Mouse (Mus musculus) CH12.LX (cell line): ENCODE results near the gene Mvb12b. TPM values are rescaled to one million over a fixed set of nuclear protein-coding genes. Genes with fewer than 3 reads are reported as not detected.

Experiments used
- DNase-seq: peaks from one replicate; pipeline ENCODE4 v3.0.0-alpha.2; 2013; ENCODE audit errors: extremely low read depth
- H3K27ac ChIP-seq: 2 replicates; pipeline ENCODE4 v1.5.1; 2012; ENCODE audit warnings: low read depth, mild to moderate bottlenecking, control low read depth, moderate library complexity; ENCODE audit not compliant: insufficient read depth
- H3K27me3 ChIP-seq: replicated peaks from 2 replicates; pipeline ENCODE3; 2012; ENCODE audit warnings: inconsistent platforms
- H3K36me3 ChIP-seq, 2 experiments: replicated peaks in 1 of 2; 2 replicates each; pipeline versions ENCODE3 to v1.6.1; 2012; ENCODE audit warnings: inconsistent platforms in 1 of 2, low read length in 1 of 2, mild to moderate bottlenecking in 1 of 2, mixed read lengths in 1 of 2, moderate library complexity in 1 of 2; ENCODE audit not compliant: control insufficient read depth in 1 of 2, insufficient read depth in 1 of 2
- H3K4me1 ChIP-seq, 2 experiments: 2 replicates each; pipeline ENCODE4 v1.6.1; 2012; ENCODE audit warnings: inconsistent platforms in 1 of 2, moderate library complexity in 1 of 2; ENCODE audit not compliant: insufficient read depth in 2 of 2, control insufficient read depth in 1 of 2
- H3K4me2 ChIP-seq: 2 replicates; pipeline ENCODE4 v1.6.1; 2012; ENCODE audit warnings: low read depth, mild to moderate bottlenecking, control low read depth; ENCODE audit not compliant: poor library complexity, insufficient read depth, severe bottlenecking
- H3K4me3 ChIP-seq, 3 experiments: fragments of 150-350 bp in 1 of 3; sonication (generic) in 1 of 3; replicated peaks in 1 of 3; 2 replicates each; pipeline versions ENCODE3 to v1.5.1; 2011 to 2012; ENCODE audit warnings: low read depth in 2 of 3, low read length in 2 of 3, mild to moderate bottlenecking in 2 of 3, moderate library complexity in 2 of 3, control low read depth in 1 of 3, improper control_type of control experiment in 1 of 3, inconsistent platforms in 1 of 3, mixed read lengths in 1 of 3; ENCODE audit not compliant: poor library complexity in 1 of 3
- H3K79me2 ChIP-seq: replicated peaks from 2 replicates; pipeline ENCODE4 v1.6.1; 2012; ENCODE audit warnings: mild to moderate bottlenecking, moderate library complexity; ENCODE audit not compliant: control insufficient read depth, poor library complexity, insufficient read depth, severe bottlenecking; ENCODE audit errors: extremely low read depth
- H3K9ac ChIP-seq: 2 replicates; pipeline ENCODE4 v1.6.1; 2012; ENCODE audit warnings: low read depth, mild to moderate bottlenecking, control low read depth, moderate library complexity; ENCODE audit not compliant: insufficient read depth
- H3K9me3 ChIP-seq: replicated peaks from 2 replicates; pipeline ENCODE3; 2012; ENCODE audit warnings: low read length, inconsistent platforms, mixed read lengths
- BHLHE40 ChIP-seq: IDR thresholded peaks from 2 replicates; pipeline ENCODE4 v1.6.1; 2011; ENCODE audit warnings: mild to moderate bottlenecking, low read depth, low read length, improper control_type of control experiment
- CHD2 ChIP-seq: IDR thresholded peaks from 2 replicates; pipeline ENCODE4 v1.6.1; 2011; ENCODE audit warnings: low read length, improper control_type of control experiment
- E2F4 ChIP-seq: IDR thresholded peaks from 2 replicates; pipeline ENCODE4 v1.6.1; 2011; ENCODE audit warnings: low read depth, low read length, improper control_type of control experiment; ENCODE audit not compliant: insufficient replicate concordance
- EP300 ChIP-seq: IDR thresholded peaks from 2 replicates; pipeline ENCODE4 v1.6.1; 2011; ENCODE audit warnings: low read length, improper control_type of control experiment
- ETS1 ChIP-seq: conservative IDR thresholded peaks from 2 replicates; pipeline ENCODE4 v1.6.1; 2012; ENCODE audit warnings: low read depth, mild to moderate bottlenecking, inconsistent platforms, low read length, improper control_type of control experiment, moderate library complexity
- HCFC1 ChIP-seq: IDR thresholded peaks from 2 replicates; pipeline ENCODE4 v1.6.1; 2012; ENCODE audit warnings: low read depth, mild to moderate bottlenecking, inconsistent platforms, low read length, improper control_type of control experiment
- IRF4 ChIP-seq: IDR thresholded peaks from 2 replicates; pipeline ENCODE4 v1.6.1; 2014; ENCODE audit warnings: low read depth, mild to moderate bottlenecking, inconsistent platforms, low read length, improper control_type of control experiment
- JUN ChIP-seq: IDR thresholded peaks from 2 replicates; pipeline ENCODE4 v1.6.1; 2011; ENCODE audit warnings: low read depth, mild to moderate bottlenecking, low read length, improper control_type of control experiment, moderate library complexity; ENCODE audit not compliant: insufficient read depth
- JUND ChIP-seq: conservative IDR thresholded peaks from 2 replicates; pipeline ENCODE4 v1.6.1; 2011; ENCODE audit warnings: low read depth, low read length, improper control_type of control experiment
- KAT2A ChIP-seq: IDR thresholded peaks from 2 replicates; pipeline ENCODE4 v1.6.1; 2012; ENCODE audit warnings: low read length, improper control_type of control experiment, inconsistent platforms; ENCODE audit not compliant: insufficient replicate concordance
- MAFK ChIP-seq: IDR thresholded peaks from 2 replicates; pipeline ENCODE4 v1.6.1; 2011; ENCODE audit warnings: low read length, improper control_type of control experiment; ENCODE audit not compliant: insufficient replicate concordance
- MAX ChIP-seq: IDR thresholded peaks from 2 replicates; pipeline ENCODE4 v1.6.1; 2011; ENCODE audit warnings: low read length, improper control_type of control experiment
- MAZ ChIP-seq: IDR thresholded peaks from 2 replicates; pipeline ENCODE4 v1.6.1; 2012; ENCODE audit warnings: low read depth, mild to moderate bottlenecking, inconsistent platforms, low read length, improper control_type of control experiment, moderate library complexity
- MEF2A ChIP-seq: IDR thresholded peaks from 2 replicates; pipeline ENCODE4 v1.6.1; 2014; ENCODE audit warnings: low read depth, mild to moderate bottlenecking, inconsistent platforms, low read length, improper control_type of control experiment, borderline replicate concordance
- NRF1 ChIP-seq: IDR thresholded peaks from 2 replicates; pipeline ENCODE4 v1.6.1; 2014; ENCODE audit warnings: low read depth, mild to moderate bottlenecking, inconsistent platforms, low read length, improper control_type of control experiment, moderate library complexity
- POLR2A ChIP-seq: IDR thresholded peaks from 2 replicates; pipeline ENCODE4 v1.6.1; 2011; ENCODE audit warnings: low read depth, mild to moderate bottlenecking, improper control_type of control experiment, low read length
- RCOR1 ChIP-seq: conservative IDR thresholded peaks from 2 replicates; pipeline ENCODE4 v1.6.1; 2012; ENCODE audit warnings: low read depth, mild to moderate bottlenecking, inconsistent platforms, low read length, improper control_type of control experiment
- SIN3A ChIP-seq: IDR thresholded peaks from 2 replicates; pipeline ENCODE4 v1.6.1; 2012; ENCODE audit warnings: low read length, improper control_type of control experiment, inconsistent platforms
- SMC3 ChIP-seq: IDR thresholded peaks from 2 replicates; pipeline ENCODE4 v1.6.1; 2011; ENCODE audit warnings: low read depth, low read length, improper control_type of control experiment
- UBTF ChIP-seq: IDR thresholded peaks from 2 replicates; pipeline ENCODE4 v1.6.1; 2012; ENCODE audit warnings: low read depth, mild to moderate bottlenecking, inconsistent platforms, low read length, improper control_type of control experiment, moderate library complexity
- ZC3H11A ChIP-seq: IDR thresholded peaks from 2 replicates; pipeline ENCODE4 v1.6.1; 2012; ENCODE audit warnings: low read depth, mild to moderate bottlenecking, inconsistent platforms, low read length, improper control_type of control experiment
- ZKSCAN1 ChIP-seq: IDR thresholded peaks from 2 replicates; pipeline ENCODE4 v1.6.1; 2012; ENCODE audit warnings: low read depth, inconsistent platforms, low read length, improper control_type of control experiment, borderline replicate concordance
- ZMIZ1 ChIP-seq: IDR thresholded peaks from 2 replicates; pipeline ENCODE4 v1.6.1; 2012; ENCODE audit warnings: low read depth, mild to moderate bottlenecking, inconsistent platforms, low read length, improper control_type of control experiment
- ZNF384 ChIP-seq: IDR thresholded peaks from 2 replicates; pipeline ENCODE4 v1.6.1; 2012; ENCODE audit warnings: low read depth, low read length, improper control_type of control experiment, inconsistent platforms
- dilution Hi-C: fragments of 300-500 bp; cut with MboI; formaldehyde crosslinking; loops from 2 replicates; pipeline ENCODE4 v1.14.3; 2020; ENCODE audit warnings: low sequenced_read_pairs; ENCODE audit not compliant: extremely low pct_unique_long_range_greater_than_20kb, extremely low pct_ligation_motif_present
- in situ Hi-C: fragments of 300-500 bp; cut with MboI; formaldehyde crosslinking; loops from 3 replicates; pipeline ENCODE4 v1.14.3; 2019; ENCODE audit warnings: low sequenced_read_pairs, low pct_ligation_motif_present, low pct_unique_long_range_greater_than_20kb, mixed read lengths
- polyA plus RNA-seq: library from polyadenylated mRNA; unstranded; fragments of >175 nt; gene quantifications from 2 replicates; pipeline ENCODE4 v1.2.1, GENCODE M21; 2012; ENCODE audit warnings: low read depth; ENCODE audit not compliant: insufficient read length
- total RNA-seq, 2 experiments: library from RNA; depleted of rRNA; stranded (reverse); fragments of 300-350 nt in 1 of 2; fragments of >200 nt in 1 of 2; gene quantifications; 2 replicates each; pipeline ENCODE4 v1.2.3; 2012 to 2014

The Mvb12b gene
- total and polyA plus RNA-seq, 3 experiments = 3.0 to 16.7 (median 5.3) TPM

DNA sequence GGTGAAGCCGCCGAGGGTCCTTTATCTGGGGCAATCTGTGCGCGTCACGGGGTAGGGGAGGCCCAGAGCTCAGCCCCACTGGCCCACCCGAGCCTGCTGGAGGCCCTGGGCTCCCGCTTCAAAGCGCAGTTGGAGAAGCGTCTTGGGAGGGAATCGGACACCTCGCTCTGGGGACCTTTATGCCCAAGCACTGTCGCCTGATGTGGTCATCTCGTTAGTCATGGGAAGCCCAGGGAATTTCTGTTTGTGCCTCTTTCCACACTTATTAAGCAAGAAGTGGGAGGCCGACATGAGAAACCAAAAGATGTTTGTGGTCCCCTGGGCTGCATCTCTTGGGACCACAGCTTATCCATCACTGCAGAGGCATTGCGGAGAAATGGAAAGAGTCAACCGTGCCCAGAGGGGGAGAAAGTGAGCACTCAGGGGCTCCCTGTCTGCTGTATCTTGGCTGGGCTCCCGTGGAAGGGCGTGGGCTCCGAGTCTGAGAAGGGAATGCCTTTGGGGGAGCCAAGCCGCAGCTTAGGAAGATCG lies 169.9 kb downstream of the Mvb12b start:
- H3K27me3 ChIP-seq = peaks cover 68% of the 10 kb centered on the region

DNA sequence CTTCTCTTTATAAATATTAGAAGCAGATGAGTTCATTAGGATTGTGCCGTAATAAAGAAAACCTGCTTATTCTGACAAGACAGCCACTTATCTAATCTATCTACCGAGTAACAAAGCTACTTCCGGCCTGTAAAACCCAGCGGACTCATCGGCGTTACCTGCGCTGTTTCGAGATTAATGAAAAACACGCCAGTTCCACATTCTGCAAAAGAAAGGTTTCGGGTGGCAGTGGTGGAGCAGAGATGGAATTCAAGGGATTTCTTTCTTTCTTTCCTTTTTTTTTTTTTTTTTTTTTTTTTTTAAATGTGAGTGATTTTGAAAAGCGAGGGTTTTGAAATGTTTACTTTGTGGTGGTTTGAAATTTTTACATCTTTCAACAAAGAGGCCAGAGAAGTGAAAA lies 170.4 kb downstream of the Mvb12b start:
- Histone ChIP-seq H3K36me3 (no peaks in the 10 kb centered on the region), H3K27ac (no peak overlapping the region), H3K27me3 (peaks cover 72% of the 10 kb centered on the region), H3K79me2 (no peaks in the 10 kb centered on the region)
- DNase-seq = no peak
- TF ChIP-seq ZNF384 = peak; percentile 65
- peak; percentile 44; the same call in 1 of the 2 replicates for TF ChIP-seq BHLHE40
- no peak for TF ChIP-seq IRF4
- TF ChIP-seq, all 38 proteins: peak for 2
- Histone ChIP-seq H3K9me3 (peaks cover 4% of the 10 kb centered on the region), H3K4me1 (peaks cover 0 to 2% of the 10 kb centered on the region in 2 experiments; a peak in 1 of 4 replicates), H3K4me2 (peak overlapping the region; percentile 81), H3K4me3 (no peak overlapping the region), H3K9ac (no peak overlapping the region)
- dilution Hi-C loops = no loop called here
- in situ Hi-C loops = no loop called here

More for the DNA sequence above, 169.9 kb downstream of the Mvb12b start:
- peaks cover 0 to 2% of the 10 kb centered on the region in 2 experiments; a peak in 1 of 4 replicates for H3K4me1 ChIP-seq
- H3K79me2 ChIP-seq = no peaks in the 10 kb centered on the region
- H3K27ac ChIP-seq = no peak overlapping the region
- peaks cover 4% of the 10 kb centered on the region for H3K9me3 ChIP-seq
- dilution Hi-C loops (no loop called here), in situ Hi-C loops (no loop called here)
- H3K4me3 ChIP-seq = no peak overlapping the region
- TF ChIP-seq BHLHE40 (no peak), CHD2 (no peak), ZMIZ1 (no peak), JUND (no peak), JUN (no peak), E2F4 (no peak), MAX (no peak), SMC3 (no peak)
- peak overlapping the region; percentile 81 for H3K4me2 ChIP-seq
- DNase-seq = no peak
- H3K36me3 ChIP-seq = no peaks in the 10 kb centered on the region
- no peak overlapping the region for H3K9ac ChIP-seq

DNA sequence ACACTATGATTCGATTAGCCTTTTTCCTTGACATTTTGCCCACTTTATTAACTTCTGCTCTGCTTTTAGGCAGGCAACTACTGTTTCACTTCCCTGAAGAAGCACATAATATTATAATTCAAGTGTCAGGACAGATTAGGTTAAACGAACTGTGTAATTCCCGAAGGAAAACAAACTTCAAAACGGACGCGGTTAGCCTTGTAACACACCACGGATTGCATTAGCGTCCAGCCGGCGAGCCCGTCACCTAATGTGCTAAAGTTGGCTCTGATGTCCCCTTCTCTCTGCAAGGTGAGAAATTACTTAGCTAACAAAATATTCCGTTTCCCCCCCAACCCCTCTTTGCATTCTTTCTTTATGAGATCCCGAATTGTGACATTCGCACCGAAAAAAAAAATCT lies 170.9 kb downstream of the Mvb12b start:
- Histone ChIP-seq H3K27ac (no peak overlapping the region), H3K4me3 (no peak overlapping the region), H3K9ac (no peak overlapping the region)
- TF ChIP-seq ZKSCAN1 (no peak), CHD2 (no peak), ZC3H11A (no peak), E2F4 (no peak), ZMIZ1 (no peak), NRF1 (no peak), MAX (no peak), HCFC1 (no peak), MAZ (no peak), ZNF384 (no peak), EP300 (no peak), POLR2A (no peak), SIN3A (no peak), RCOR1 (no peak), UBTF (no peak), KAT2A (no peak), MAFK (no peak), MEF2A (no peak), ETS1 (no peak)
- TF ChIP-seq, all 38 proteins: peak for 0
- Histone ChIP-seq H3K79me2 (no peaks in the 10 kb centered on the region), H3K27me3 (peaks cover 76% of the 10 kb centered on the region), H3K36me3 (no peaks in the 10 kb centered on the region), H3K4me2 (no peak overlapping the region; the same call in 1 of the 2 replicates), H3K4me1 (peaks cover 0 to 2% of the 10 kb centered on the region in 2 experiments; a peak in 1 of 4 replicates), H3K9me3 (peaks cover 3% of the 10 kb centered on the region)
- dilution Hi-C loops = no loop called here
- DNase-seq = no peak
- in situ Hi-C loops = no loop called here
